Mouse (Mus musculus): ENCODE data around the gene Lgi1.

Gene Lgi1

DNA sequence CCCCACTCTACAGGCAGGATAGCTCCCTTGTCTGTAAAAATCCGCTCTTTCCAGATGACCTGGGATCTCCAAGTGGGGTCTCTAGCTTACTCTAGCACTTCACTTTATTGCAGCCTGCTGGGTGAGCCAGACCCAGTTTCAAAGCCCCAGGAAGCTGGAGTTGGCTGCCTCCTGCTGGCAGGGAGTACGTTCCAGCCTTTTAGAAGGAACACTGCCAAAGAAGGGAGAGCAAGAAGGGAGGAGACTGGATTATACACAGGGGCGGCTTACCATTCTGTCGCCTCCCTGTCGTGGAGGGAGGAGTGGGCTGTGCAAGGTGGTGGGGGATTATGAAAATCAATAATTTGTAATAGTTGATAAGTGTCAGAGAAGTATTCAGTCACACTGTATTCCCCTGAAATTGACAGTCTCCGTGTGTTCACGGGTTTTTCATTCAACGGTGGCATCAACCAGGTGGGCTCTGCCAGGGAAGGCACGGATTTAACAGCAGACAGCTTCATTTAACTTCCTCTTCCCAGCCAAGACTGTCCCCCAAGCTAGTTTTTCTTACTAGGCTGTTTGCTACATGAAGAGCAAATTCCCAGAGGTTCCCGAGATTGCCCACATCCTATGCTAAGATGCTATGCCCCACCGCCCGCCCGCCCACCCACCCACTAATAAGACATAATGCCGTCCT, 369 bp upstream of the Lgi1 start:
- DNase-seq = no peak

DNA sequence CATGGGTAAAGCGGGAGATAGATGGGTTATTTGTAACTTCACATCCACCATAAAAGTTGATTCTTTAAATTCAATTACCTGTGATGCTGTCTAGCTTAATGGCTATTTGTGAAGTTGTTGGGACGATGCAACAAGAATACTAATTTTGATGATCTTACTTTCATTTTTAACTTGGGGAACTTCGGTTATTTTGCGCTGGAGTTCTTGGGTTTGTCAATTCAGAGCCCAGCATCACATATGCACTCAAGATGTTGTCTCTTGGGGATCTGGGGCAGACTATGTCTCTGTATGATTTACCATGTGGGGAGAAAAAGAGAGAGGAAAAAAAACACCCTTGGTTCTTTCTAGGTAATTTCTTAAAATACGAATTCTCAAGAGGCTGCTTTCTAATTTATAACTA, 1.4 kb downstream of the Lgi1 start:
- no peak for DNase-seq

DNA sequence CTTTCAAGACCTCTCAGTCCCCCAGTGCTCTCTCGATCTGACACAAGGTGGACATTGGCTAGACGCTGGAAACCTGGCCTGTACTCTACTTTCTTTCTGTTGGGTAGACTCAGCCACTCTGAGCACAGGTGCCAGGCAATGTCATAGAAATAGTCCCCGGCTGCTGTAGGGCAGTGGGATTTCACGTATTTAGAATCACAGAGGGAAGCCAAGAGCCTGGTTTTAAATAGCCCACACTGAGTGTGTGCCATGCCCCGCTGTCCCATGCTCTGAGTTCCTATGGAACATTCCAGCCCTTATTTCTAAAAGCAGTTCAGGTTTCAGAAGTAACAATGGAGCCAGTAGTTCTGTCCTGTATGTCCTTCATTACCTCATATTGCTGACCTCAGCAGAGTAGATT, 3.1 kb downstream of the Lgi1 start:
- DNase-seq = no peak

DNA sequence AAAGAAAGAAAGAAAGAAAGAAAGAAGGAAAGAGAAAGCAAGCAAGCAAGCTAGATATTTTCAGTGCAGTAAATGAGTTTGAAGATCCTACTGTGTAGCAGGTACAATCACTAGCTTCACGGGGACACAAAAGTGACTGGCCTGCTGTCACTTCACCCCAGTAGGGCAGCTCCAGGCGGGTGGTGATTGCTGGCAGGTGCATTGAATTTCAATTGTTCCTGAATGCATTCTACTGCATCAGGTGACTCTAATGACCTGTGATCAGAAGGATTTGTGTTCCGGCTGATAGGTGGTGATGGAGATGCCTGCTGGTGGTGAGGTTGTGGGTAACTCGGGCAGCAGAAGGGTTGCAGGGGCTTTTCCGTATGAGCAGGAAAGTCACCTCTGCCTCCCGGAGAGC, 6.7 kb downstream of the Lgi1 start:
- DNase-seq = no peak

DNA sequence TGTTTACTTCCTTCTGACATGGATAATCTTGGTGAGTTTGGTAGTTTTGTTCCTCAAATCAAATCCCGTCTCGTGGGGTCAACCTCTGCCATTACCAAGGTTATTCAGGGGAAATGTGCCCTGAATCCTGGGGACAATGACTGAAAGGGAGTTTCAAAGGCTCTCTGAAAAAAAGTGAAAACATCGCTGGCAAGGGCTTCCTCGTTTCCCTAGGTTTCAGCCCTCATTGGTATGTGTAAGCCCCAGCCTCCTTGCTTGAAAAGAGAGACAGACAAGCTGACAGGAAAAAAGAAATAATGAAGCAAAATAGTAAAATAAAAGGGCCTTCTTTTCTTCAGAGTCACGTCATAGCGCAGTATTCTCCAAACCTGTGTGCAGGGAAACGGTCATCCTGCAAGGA, 9.5 kb downstream of the Lgi1 start:
- DNase-seq = no peak

DNA sequence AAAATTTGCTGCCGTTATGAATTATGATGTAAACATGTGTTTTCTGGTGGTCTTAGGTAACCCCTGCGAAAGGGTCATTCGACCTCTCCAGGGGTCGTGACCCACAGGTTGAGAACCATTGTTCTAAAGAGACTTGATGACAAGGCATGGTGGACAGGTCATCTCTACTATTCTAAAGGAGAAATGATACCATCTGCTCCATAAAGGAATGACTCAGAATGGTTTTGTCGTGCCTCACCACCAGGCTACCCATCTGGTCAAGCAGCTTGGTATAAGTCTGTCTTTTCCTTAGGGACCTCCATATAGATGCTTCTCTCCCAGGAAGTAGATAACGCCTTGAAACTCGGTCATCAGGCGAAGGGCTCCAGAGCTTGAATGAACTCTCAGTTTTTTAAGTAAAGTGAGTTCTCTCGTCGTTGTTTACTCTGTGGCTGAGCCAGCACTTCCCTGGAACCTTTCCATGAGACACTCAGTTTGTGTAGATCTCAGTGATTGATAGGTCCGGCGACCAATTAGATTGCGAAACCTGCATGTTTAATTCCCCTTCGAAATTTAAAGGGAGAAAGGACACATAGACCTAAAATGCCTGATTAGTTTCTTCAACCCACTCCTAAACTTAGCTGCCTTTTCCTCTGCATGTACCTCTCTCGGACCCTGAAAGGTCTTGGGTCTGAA, 10.5 kb downstream of the Lgi1 start:
- DNase-seq = no peak

DNA sequence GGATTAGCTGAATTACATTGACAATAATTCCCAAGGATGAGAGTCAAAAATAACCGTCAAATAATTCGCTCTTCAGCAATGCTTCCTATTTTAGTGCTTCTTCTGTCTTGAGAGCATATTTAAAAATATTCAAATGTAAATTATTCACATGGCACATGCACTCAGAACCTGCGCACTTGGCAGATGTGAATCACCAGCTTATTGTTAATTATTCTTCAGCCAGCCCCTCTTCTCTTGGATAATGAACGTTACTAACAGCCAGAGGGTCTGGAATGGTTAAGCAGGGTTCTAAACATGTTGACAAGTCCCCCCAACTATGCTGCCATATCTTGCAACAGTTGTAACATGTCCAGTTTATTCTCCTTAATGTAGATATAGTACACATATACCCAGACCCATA, 11.9 kb downstream of the Lgi1 start:
- DNase-seq = no peak

DNA sequence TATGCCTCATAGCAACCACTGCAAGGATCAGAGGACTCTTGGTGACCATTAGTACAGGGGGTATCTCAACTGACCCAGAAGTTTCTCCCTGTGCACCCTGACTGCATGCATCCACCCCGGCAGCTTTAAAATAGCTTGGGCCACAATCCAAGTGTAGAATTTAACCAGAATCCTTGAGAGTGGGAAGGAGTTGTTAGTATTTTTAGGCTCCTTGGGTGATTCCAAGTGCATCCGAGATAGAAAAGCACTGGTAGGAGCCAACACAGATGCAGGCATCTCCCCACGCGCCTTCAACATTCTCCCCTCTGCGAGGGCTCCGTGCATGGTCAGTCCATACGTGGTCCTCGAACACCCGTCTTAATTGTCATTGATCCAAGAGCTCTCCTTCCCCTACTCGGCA, 15.9 kb downstream of the Lgi1 start:
- no peak for DNase-seq

DNA sequence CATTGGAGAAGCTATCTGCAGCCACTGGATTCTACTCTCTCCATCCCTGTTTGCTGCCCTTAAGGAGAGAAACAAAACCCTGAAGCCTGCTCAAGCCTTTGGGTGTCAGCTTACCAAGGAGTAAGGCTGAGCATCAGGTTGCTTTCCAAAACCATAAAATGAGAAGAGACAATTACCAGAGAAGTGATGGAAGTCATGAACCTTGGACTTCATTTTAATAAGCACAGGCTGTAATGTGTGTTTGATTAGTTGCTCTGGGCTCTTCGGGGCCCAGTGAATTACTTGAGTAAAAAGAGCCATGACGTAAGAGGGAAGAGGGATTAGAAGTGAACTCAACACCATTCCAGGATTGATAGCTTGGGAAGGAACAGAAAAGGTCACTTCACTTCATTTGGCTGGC, 18.1 kb downstream of the Lgi1 start:
- DNase-seq = no peak

DNA sequence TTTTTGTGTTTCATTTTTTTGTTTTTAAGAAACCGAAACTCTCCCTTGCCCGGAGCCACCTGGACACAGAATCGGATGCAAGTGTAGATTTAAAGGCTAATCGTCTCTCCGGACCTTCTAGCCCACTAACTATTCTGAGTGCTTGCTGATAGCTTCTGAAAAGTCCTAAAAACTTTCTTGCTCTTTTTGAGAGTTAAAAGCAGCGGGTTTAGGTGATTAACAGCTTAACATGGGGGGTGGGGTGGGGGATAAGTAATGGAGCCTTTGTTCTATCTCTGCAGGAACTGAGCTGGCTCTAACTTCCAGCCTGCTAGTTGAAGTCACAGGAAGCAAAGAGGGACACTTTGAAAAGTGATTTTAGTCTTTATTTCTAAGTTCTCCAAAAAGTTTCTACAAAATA, 24.2 kb downstream of the Lgi1 start:
- no peak for DNase-seq

DNA sequence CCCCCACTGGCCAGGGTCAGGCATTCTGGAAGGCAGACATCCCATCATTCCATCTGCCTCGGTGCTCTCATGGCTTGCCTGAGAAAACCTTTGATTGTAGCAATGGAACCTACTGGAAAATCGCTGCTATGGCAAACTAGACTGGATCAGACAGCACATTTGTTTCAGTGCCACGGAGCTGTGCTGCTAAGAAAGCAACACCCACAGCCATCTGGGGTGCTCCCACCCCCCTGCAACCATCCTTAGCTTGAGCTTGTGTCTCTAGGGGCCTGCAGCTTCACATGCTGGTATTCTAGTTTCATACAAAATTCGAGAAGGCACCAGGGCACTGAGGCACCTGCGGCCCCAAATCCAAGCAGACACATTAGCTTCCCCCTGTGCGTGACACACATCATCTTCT, 27.1 kb downstream of the Lgi1 start:
- DNase-seq = no peak

DNA sequence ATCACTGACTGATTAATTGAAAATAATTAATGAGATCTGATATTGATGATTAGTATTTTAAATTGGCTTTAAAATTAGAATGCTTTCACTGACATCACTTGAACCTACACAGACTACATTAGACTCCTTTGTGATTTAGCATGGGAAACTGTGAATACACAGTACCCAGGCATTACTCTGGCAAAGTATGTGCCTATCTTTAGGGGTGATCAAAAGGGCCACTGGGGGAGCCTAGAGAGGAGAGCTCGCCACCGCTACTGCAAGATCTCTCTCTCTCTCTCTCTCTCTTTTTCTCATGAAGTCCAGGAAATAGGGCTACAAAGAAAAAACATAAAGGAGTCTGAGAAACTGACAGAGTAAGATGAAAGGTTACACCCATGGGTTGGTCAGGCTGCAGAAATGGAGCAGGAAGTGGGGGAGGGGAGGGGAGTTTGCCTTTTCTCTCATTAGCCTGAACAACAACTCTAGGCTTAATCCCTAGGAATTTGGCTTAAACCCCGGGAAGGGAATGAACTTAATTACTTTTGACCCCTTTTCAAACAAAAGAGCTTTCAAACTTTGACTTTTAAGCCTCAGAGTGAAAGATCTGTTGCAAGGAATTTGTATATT, 33.8 kb downstream of the Lgi1 start:
- no peak for DNase-seq

DNA sequence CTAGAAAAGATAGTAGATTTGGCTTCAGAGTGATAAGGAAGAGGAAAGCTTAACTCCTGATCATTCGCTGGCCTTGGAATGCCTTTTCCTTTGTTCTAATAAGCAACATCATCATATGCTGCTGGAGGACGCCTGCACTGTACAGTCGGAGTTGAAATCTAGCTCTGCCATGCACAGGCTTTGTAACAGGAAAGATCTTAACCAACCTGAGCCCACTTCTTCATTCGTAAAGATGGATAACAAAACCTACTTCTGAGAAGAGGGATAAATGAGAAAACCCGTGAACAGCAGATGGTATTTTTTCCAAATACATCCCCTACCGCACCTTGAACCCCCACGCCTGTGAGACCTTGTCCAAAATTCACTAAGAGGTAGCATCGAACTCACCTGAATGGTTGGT, 43.8 kb downstream of the Lgi1 start:
- no peak for DNase-seq

DNA sequence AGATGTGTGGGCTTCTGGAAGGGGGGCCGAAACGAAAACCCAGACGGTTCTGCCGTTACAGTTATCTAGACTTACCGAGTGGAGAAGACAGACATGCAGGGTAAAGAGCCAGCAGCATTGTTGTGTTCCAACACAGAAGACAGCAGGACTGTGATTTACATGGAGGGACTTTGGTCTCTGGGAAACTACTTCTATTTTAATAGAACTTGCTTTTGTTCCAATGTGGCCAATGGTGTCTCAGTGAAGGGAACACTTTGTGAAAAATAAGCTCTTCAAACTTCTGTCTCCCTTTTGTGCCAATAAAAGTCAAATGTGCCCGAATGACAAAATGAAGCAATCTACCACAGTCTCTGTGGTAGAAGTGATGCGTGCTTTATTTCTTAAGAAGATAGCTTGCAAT, 50.8 kb downstream of the Lgi1 start:
- no peak for DNase-seq

DNA sequence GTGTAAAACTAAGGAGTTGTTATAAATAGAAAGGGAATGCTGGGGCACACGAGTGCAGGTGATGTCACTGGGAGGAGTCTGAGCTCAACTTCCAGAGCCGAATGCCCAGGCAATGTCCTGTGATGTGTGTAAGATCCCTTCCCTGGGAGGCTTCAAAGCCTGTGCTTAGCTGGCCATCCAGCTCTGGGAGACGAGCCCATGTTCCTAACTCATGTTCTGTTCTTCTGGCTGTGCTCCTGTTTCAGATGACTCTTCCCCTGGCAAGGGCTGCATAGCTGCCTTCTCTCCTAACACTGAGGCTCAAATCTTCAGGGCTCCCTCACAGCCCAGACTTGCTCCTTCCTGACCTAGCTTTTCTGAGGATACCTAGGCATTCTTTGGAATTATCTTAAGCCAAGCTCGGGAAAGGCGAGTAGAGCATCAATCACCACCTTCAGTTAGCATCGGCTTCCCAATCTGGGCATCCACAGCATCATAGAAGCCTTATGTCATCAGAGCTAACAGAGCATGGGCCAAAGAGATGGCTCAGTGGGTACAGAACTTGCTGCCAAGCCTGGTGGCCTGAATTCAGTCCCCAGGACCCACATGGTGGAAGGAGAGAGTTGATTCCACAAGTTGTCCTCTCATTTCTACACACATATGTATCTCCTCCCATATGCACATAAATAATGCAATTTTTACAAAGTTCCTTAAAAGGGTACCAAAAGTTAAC, 52.4 kb downstream of the Lgi1 start:
- no peak for DNase-seq

DNA sequence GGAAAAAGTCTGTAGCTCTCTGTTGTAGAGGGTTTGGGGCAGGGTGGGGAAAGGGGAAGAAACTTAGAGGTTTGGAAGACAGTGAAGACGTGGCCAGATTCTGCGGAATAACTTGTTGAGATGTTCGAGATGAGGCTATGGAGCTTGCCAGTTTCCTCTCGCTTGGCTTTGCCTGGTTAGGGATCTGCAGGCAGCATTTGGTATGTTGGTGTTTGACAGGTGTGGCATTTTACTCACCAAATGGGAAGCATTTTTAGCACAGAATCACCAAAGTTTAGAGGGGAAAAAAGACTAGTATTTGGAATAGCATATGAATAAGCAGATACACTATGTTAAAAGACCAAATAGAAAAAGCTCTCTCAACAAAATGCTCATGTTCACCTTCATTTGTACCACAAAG, 54.0 kb downstream of the Lgi1 start:
- DNase-seq = no peak

DNA sequence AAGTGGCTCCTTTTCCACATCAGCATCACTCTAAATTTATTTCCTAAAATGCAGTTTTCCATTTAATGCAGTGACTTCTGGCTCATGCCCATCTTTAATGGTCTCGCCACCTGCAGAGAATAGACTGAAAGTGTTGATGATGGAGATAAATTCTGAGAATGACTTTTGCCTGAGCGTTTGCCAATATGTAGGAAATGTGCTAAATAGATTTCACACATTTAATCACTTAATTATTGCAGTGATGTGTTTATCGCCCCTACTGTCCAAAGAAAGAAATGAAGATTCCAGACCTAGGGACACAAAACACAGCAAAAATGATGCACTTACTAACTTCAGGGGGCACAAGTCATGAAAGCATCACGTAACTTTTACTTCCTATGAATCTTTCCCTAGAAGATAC, 54.8 kb downstream of the Lgi1 start:
- DNase-seq = no peak

DNA sequence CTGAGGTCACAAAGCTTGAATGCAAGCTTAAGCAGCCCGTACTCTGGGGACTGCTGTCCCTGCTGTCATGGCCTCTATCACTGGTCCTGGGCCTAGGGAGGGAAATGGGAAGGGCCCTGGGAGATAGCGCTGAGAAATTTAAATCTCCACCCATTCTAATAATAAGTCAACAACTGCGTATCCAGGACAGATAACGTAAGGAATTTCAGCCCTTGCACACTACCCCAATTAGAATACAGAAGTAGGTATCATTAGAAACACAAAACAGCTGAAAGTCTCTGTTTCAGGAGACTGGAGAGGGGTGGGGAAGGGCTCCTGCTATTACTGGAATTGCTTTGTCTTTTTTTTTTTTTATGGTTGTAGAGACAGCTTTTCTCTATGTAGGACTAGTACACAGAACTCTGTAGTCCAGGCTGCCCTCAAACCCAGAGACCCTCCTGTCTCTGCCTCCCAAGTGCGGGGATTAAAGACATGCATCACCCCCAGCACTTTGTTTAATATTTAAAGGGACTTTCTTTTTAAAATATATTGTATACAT, 56.4 kb downstream of the Lgi1 start:
- no peak for DNase-seq

DNA sequence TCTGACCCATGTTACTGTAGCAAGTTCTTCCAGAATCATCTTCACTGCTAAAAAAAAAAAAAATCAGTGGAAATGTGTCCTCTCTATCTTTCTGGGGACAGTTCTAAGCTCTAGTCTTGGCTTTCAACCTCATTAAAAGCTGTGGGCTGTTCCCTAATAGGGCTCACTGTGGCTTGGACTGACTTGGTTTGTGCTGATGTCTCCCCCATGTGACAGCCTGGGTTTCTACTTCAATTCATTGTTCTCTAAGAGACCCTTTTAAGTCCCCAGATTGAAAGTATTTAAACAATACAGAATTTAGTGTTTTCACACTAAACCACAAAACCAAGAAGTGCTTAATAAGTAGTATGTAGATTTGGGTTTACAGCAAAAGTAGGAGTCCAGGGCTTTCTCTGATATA, 59.4 kb downstream of the Lgi1 start:
- DNase-seq = no peak

DNA sequence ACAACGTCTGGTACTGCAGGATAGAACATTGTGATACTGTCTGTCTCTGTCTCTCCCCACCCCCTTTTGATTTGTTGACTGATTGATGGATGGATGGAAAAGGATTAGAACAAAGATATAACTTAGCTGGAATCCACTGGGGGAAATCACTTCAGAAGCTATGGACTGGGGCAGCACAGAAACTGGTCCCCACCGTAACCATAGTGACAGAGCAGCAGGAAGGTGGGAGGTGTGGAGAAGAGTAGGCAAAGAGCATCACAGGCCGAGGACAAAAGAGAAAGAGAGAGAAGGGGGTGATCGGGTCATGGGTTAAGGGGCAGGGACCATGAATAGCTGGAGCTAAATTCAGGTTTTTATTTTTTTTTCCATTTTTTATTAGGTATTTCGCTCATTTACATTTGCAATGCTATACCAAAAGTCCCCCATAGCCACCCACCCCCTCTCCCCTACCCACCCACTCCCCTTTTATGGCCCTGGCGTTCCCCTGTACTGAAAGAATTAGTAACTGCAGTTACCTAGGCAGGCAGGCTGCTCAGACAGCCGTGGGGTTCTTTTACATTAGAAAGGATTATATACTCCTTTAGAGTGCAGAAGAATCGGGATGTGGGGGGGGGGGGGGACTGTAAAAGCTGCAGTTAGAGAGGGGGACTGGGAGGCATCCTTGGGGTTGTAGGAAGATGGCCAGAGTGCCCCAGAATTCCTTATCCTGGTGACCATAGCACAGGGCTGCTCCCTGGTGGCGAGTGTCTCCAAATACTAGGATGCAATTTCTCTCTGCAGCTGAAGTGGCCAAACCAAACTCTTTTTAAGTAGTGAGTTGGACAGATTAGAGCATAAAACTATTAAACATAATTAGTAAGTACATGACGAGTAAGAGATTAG, 60.1 kb downstream of the Lgi1 start:
- DNase-seq = no peak

DNA sequence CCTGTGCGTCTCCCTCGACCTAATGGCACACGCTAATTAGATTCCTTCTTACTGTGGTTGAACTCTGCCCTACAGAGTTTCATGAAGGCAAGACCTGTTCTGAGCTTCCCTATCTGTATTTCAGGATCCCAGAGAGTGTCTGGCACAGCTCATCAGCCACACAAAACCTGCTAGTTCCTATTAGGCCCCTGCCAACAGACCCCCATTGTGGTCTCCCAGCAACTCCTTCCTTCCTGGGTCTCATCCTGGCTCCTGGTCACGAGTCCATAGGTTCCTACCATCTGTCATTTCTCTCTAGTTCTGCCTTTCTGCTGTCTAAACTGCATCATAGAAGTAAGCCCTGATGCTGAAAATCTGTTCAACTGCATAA, 60.7 kb downstream of the Lgi1 start:
- no peak for DNase-seq

DNA sequence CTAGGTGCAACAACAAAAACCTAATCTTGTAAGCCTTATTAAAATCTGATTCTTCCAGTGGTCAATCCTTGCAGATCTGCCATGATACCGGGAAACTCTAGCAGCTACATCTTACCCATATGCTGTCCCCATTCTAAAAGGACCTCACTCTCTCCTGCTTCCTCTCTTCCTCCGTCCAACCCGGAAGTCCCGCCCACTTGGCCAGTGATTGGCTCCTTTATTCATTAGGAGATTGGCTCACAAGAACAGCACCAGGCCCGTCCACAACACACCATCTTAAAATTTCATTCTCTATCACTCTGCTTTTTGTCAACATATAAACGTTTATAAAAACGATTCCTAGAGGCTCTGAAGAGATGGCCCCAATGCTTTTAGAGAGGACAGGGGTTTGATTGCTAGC, 61.5 kb downstream of the Lgi1 start:
- no peak for DNase-seq

DNA sequence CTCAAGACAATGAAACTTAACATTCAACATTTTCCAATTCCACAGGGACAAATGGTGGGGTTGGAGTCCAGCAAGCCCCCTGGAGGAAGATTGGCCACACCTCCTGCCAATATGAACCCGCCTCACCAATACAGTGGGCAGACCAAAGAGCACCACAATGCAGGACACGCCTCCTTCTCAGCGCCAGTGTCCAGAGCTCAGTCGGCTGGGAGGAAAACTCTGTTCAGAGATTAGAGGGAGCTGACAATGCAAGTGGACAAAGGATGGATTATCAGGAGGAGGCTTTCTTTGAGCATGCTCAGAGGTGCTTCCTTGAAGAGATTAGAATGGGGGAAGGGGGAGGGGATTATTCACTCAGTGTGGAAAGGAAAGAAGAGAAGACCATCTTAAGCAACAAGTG, 62.7 kb downstream of the Lgi1 start:
- no peak for DNase-seq

Measured in spleen, adult 18-20 months (tissue).